Mouse (Mus musculus) midbrain, embryonic 14.5 days (tissue): Measurements from ENCODE around the gene Rnf182. TPM values are rescaled to one million over a fixed set of nuclear protein-coding genes. Genes with fewer than 3 reads are reported as not detected.

Source experiments
- ATAC-seq: fragments of 200-750 bp; cut with Nextera tagmentation; 2 replicates; pipeline ENCODE4 v1.8.0; 2017; ENCODE audit warnings: moderate number of reproducible peaks, moderate library complexity; ENCODE audit not compliant: low FRiP score, low TSS enrichment
- DNase-seq: peaks from one replicate; pipeline ENCODE4 v3.0.0-alpha.2; 2015
- H3K27ac ChIP-seq: fragments of 300-500 bp; sonication (generic); replicated peaks from 2 replicates; pipeline ENCODE4 v1.5.1; 2014; ENCODE audit warnings: mild to moderate bottlenecking, low read depth, low read length, moderate library complexity
- H3K27me3 ChIP-seq: fragments of 300-500 bp; sonication (generic); 2 replicates; pipeline ENCODE4 v1.6.1; 2014; ENCODE audit warnings: low read length, control low read depth, mixed read lengths; ENCODE audit not compliant: control insufficient read depth, insufficient read depth
- H3K36me3 ChIP-seq: fragments of 300-500 bp; sonication (generic); 2 replicates; pipeline ENCODE4 v1.6.1; 2014; ENCODE audit warnings: low read length, control low read depth; ENCODE audit not compliant: control insufficient read depth, insufficient read depth
- H3K4me1 ChIP-seq: fragments of 300-500 bp; sonication (generic); 2 replicates; pipeline ENCODE4 v1.6.1; 2014; ENCODE audit warnings: mild to moderate bottlenecking, antibody characterized with exemption, low read length, control low read depth; ENCODE audit not compliant: control insufficient read depth, insufficient read depth
- H3K4me2 ChIP-seq: fragments of 300-500 bp; sonication (generic); 2 replicates; pipeline ENCODE4 v1.6.1; 2014; ENCODE audit warnings: mild to moderate bottlenecking, low read length, moderate library complexity
- H3K4me3 ChIP-seq: fragments of 300-500 bp; sonication (generic); replicated peaks from 2 replicates; pipeline ENCODE4 v1.5.1; 2014; ENCODE audit warnings: low read depth, low read length
- H3K9ac ChIP-seq: fragments of 300-500 bp; sonication (generic); replicated peaks from 2 replicates; pipeline ENCODE4 v1.6.1; 2014; ENCODE audit warnings: mild to moderate bottlenecking, low read length, moderate library complexity
- H3K9me3 ChIP-seq: fragments of 300-500 bp; sonication (generic); 2 replicates; pipeline ENCODE4 v1.6.1; 2016; ENCODE audit warnings: low read length, control low read depth, mixed read lengths; ENCODE audit not compliant: control insufficient read depth
- WGBS: fragments of 180-500 bp; shearing (Covaris S2); extraction: QIAGEN DNeasy Blood & Tissue Kit; methylation state at CpG from one replicate; pipeline ENCODE4 v1.1.7; 2014; 5-methylcytosine and 5-hydroxymethylcytosine counted together
- polyA plus RNA-seq: library from polyadenylated mRNA; unstranded; fragments of >200 nt; fragmentation: Nextera tagmentation; extraction: Ambion mirVana; gene quantifications from 2 replicates; pipeline ENCODE4 v1.2.1, GENCODE M21; 2014

The Rnf182 gene
- polyA plus RNA-seq, 1 experiment from 2014 or later, result 32.7 TPM

GRCm38 (mm10) chr13:43716514-43717036 is 101.1 kb downstream of the Rnf182 start:
- no peak for ATAC-seq
- no peak for DNase-seq
- no peaks in the 10 kb centered on the region for H3K9me3 ChIP-seq

GRCm38 (mm10) chr13:43718173-43718572 is 102.7 kb downstream of the Rnf182 start:
- 94% methylated on average over 7 of the region's 7 CpGs for WGBS
- DNase-seq, result no peak

More at GRCm38 (mm10) chr13:43716514-43717036, 101.1 kb downstream of the Rnf182 start:
- no peak overlapping the region for H3K4me3 ChIP-seq
- WGBS, result 23% methylated on average over 6 of the region's 6 CpGs
- no peaks in the 10 kb centered on the region for H3K4me1 ChIP-seq
- H3K27ac ChIP-seq, result no peak overlapping the region
- H3K27me3 ChIP-seq, result no peaks in the 10 kb centered on the region
- no peak overlapping the region for H3K4me2 ChIP-seq
- H3K36me3 ChIP-seq, result no peaks in the 10 kb centered on the region
- no peak overlapping the region for H3K9ac ChIP-seq

DNA sequence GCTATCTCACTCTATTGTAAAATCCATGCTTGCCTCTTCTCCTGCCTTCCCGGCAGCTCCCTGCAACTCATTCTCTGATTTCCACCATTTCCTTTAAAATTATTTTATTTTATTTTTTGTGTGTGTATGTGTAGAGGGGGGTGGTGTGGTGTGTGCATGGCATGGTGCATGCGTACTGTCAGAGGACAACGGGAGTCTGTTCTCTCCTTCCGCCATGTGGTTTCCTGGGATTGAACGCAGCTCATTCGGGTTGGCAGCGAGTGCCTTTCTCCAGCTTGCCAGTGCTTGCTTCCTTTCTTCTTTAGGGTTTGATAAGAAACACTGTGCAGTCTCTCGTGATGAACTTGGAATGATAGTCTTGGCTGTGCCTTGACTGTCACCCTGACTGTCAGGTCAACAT is 105.0 kb downstream of the Rnf182 start:
- Histone ChIP-seq H3K4me1 (no peaks in the 10 kb centered on the region; the same call in 1 of the 2 replicates), H3K27me3 (no peaks in the 10 kb centered on the region), H3K9me3 (no peaks in the 10 kb centered on the region), H3K4me3 (no peak overlapping the region), H3K36me3 (no peaks in the 10 kb centered on the region), H3K4me2 (no peak overlapping the region), H3K9ac (no peak overlapping the region), H3K27ac (no peak overlapping the region)
- ATAC-seq (no peak), DNase-seq (no peak)
- WGBS, result 75% methylated on average over 8 of the region's 8 CpGs

More at GRCm38 (mm10) chr13:43718173-43718572, 102.7 kb downstream of the Rnf182 start:
- H3K4me3 ChIP-seq, result no peak overlapping the region
- H3K4me2 ChIP-seq, result no peak overlapping the region
- H3K9me3 ChIP-seq, result no peaks in the 10 kb centered on the region
- no peaks in the 10 kb centered on the region for H3K27me3 ChIP-seq
- H3K9ac ChIP-seq, result no peak overlapping the region
- H3K36me3 ChIP-seq, result no peaks in the 10 kb centered on the region
- no peak overlapping the region for H3K27ac ChIP-seq
- no peaks in the 10 kb centered on the region for H3K4me1 ChIP-seq
- ATAC-seq, result no peak

Other genes starting within 250 kb of the Rnf182 start
- gene Nol7, start 217.3 kb upstream of the Rnf182 start, polyA plus RNA-seq, result 170 and 181 TPM in 2 replicates
- gene Ranbp9, start 134.4 kb upstream of the Rnf182 start, polyA plus RNA-seq, result 19.6 and 22.7 TPM in 2 replicates
- 6.6 and 10.8 TPM in 2 replicates for gene Mcur1, start 55.5 kb upstream of the Rnf182 start, polyA plus RNA-seq
- 17.4 and 18.4 TPM in 2 replicates for gene Cd83, start 169.1 kb downstream of the Rnf182 start, polyA plus RNA-seq